Mouse (Mus musculus) ovary, adult 18-20 months (tissue): ENCODE results near the gene Fam136a.
"Not testable (repeated sequence)": the region's sequence is repeated elsewhere in the genome, so short reads cannot be mapped to it uniquely, and the experiment has no call there.

Experiments used
- DNase-seq: peaks from one replicate; pipeline ENCODE4 v3.0.0; 2022; ENCODE audit warnings: low spot score, mixed read lengths

Fam136a gene

DNA sequence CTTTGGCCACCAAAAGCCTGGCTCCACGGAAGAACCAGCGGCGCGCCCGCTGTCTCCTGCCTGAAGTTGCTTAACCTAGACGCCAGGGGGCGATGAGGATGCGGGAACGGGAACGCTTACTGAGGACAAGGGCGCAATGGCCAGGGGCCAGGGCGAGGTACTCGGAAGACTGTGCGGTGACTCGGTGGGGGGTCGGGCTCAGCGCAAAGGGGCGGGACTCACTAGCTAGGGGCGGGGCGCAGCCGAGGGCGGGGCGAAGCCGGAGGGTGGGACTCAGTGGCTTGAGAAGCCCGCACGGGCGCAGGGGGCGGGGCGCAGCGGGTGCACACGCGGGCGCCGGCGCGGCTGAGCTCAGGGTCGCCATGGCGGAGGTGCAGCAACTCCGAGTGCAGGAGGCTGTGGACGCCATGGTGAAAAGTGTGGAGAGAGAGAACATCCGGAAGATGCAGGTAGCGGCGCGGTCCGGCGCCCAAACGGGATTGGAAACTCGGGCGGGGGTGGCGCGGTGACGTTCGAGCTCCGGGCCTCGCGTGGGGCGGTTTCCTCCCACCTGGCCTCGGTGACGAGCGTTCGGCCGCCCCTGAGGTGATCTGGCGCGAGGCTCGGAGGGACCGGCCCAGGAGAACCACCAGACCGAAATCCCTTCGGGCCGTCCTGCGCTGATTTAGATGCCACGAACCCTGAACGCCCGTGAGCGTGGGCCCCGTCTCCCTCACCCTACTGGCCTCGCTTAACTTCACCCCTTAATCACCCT, at the start of gene Fam136a:
TSS of gene Fam136a (plus strand) at position 276 of the 754 bp plus-strand sequence.
- DNase-seq, result peak; percentile 95

DNA sequence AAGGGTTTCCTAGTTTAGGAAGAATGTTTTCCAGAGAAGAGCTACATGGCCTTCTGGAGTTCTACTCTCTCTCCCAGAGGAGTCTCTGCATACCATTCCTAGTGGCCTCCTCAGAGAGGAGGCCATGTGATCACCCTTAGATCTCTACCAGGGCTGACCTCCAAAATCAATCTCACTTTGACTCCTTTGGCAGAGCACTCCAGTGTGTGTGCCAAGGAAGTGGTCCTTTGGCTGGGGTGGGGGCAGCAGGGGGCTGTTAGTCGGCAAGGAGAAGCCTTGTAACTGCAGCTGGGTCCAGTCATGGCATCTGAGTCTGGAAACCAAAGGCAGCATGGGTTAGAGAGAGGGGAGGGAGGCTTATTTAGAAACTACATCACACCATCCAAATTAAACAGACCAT, 48.4 kb upstream of the Fam136a start:
- DNase-seq, result no peak

DNA sequence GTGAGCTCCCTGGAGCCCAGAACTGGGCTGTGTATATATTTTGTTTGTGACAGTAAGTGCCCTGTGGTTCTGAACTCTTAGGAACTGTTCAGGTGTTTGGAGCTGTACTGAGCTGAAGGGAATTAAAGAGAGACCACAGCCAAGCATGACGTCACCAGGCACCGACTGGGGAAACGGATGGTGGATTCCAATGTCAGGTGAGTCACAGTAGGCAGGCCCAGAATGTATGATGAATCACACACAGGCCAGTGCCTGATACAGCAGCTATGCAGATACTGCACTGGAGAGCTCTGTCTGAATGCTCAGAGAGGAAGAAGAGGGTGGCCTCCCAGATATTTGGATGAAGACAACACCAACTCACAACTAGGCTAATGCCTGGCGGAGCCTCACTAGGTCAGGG, 46.6 kb upstream of the Fam136a start:
- peak; percentile 18 for DNase-seq

DNA sequence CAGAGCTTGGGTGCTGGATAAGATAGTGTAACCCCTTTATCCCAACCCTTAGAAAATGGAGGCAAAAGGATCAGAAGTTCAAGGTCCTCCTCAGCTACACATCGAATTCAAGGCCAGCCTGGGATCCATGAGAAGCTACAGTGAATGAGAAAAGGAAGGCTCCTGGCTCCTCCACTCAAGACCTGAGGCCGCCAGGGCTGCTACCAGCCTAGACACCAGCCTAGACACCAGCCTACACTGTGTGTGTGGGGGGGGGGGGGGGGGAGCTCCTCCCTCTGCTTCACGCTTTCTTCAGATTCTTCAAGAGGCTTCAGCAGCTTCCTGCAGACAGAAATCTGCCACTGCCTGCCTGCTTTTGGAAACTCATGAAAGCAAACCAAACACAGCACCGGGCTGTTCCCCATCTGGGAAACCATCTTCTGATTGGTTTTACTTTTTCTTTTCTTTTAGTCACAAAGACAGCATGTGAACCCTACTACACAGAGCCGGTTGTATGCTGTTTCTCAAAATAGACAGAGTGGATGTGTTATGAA, 43.3 kb upstream of the Fam136a start:
- DNase-seq, result no peak

DNA sequence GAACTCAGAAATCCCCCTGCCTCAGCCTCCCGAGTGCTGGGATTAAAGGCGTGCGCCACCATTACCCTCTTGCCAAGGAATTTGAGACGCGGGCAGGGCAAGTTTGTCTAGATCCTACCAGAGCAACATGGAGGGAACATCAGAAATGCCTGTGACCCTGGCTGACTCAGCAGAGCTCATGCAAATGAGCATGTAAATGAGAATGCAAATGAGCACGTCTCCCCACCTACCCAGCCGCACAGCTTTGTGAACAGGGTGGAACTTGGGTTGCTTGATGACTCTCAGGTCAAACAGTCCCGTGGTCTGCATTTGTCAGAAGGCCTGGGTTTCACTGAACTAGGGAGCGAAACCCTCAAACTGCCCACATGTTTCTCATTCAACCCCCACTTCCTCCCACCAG, 42.5 kb upstream of the Fam136a start:
- DNase-seq, result no peak

DNA sequence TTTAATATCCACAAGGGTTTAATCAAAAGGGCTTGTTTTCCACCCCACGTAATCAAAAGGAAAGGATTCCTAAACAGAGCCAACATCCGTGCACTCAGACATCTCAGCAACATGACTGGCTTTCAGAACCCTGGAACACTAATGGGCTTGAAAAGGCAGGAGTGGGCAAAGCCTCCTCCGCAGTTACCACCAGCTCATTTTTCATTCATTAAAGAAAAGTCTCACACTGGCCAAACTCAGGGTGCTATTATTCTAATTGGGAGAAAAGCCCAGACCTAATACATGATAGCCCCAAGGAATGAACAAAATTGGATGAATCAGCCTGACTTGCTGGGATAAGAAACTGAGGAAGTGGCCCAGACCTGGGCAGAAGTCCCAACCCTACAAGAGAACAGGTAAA, 41.0 kb upstream of the Fam136a start:
- DNase-seq, result no peak

DNA sequence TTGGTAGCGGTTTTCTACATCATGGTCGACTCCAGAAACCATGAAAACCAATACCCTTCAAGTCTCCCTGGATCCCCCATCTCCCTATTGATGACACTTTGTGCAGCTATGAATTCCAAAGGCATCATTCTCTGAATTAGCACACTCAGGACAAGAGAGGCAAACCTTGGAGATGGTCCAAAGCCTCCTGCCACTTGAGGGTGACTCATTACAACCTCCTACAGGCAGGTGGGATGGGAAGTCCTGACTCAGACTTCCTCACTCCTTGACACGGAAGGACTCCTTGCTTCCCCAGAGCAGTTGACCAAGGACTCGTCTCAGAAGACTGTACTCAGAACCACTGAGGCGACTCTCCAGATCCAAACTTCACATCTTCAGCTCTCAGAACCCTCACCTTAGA, 39.8 kb upstream of the Fam136a start:
- no peak for DNase-seq

DNA sequence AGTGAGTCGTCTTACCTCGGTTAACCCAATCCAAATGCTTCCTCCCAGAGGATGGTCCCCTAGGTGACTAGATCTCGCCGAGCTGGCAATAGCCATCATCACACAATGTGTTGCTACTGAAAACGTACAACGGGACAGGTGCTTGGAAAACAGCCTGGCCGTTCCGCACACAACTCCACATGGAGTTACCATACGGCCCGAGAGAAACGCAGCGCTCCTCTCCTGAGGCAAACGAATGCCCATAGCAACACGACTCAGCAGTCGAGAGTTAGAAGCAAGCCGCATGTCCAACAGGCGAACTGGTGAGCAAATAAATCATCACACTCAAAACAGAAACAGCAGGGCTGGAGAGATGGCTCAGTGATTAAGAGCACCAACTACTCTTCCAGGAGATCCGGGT, 38.6 kb upstream of the Fam136a start:
- no peak for DNase-seq

DNA sequence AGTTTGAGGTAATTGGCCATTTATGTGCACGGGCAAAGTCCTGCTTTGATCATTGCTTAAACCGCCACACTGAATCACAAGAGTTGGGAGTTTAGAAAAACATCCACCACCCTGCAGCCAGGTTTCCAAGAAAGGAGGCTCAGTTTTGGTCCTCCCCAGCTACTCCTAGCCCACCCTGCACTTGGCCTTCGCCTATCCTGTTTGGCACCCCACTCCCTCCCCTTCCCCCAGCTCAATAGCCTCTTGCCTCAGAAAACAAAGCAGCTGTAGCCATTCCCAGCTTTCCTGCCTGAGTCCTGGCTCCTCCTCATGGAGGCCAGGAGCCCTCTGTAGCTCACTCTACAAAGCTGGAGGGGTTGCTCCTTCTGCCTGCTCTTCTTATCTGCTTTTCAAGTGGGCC, 37.1 kb upstream of the Fam136a start:
- no peak for DNase-seq

DNA sequence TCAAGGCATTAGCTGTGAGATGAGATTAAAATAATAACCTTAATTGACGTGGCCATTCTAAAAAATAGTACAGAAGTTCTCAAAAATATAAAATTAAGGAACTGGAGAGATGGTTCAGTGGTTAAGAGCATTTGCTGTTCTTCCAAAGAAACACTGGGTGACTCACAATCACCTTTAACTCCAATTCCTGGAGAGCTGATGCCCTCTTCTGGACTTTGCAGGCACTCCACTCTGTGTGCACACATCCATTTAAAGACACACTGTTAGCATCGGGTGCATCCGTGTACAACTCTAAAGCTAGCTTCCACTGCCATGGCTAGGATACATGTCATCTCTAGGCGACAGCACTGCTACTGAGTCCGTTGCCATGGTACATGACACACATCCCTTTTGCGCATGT, 35.5 kb upstream of the Fam136a start:
- no peak for DNase-seq

DNA sequence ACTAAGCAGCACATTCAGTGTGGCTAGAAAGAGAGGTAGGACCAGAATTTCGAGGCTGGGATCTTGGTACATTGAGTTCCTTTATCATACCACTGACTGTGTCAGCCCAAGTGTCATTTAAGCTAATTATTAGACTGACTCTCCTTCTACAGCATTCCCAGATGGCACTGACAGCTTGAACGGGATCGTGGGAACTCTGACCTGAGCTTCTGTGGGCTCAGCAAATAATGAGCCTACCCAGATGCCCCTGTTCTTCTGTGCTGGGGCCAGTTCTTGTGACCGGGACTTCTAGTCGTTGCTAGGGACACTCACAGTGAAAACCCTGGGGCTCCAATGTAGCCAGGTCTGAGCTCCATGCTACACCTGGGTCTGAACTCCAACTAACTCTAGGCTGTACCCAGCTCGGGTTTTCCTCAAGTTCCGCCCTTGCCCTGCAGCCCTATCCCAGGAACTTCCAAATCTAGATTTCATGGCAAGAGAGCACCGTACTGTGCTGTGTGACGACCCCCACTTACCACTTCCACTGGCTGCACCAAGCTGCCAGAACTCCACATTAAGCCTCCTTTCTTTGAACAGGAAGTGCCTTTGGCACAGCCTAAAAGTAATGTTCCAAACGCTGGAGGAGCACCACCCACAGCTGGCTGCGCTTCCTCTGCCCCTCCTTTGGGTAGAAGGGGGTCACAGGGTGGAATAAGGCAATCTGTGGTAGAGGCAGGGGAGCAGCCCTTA, 30.2 kb upstream of the Fam136a start:
- no peak for DNase-seq

DNA sequence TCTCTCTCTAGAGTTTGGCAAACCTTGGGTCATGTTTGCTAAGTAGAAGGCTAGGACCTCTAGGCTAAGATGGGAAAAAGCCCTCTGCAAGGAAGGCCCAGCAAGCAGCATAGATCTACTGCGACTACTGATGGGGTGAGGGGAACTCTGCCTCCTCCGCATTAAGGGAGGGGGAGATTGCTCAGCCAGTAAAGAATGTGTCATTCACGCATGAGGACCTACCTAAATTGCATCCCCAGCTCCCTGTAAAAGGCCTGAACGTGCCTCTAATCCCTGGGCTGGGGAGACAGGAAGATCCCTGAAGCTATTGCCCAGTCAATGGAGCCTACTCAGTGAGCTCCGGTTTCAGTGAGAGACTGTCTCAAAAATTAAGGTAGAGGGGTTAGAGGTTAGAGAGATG, 29.6 kb upstream of the Fam136a start:
- DNase-seq, result no peak

DNA sequence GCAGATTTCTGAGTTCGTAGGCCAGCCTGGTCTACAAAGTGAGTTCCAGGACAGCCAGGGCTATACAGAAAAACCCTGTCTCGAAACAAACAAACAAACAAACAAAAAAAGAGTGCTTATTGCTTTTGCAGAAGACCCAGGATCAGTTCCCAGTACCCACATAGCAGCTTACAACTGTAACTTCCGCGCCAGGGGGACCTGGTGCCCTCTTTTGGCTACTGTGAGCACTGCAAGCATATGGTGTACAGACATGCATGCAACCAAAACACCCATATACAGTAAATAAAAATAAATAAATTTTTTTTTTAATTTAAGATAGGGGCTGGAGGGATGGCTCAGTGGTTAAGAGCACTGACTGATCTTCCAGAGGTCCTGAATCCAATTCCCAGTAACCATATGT, 29.1 kb upstream of the Fam136a start:
- DNase-seq, result not testable (repeated sequence)

DNA sequence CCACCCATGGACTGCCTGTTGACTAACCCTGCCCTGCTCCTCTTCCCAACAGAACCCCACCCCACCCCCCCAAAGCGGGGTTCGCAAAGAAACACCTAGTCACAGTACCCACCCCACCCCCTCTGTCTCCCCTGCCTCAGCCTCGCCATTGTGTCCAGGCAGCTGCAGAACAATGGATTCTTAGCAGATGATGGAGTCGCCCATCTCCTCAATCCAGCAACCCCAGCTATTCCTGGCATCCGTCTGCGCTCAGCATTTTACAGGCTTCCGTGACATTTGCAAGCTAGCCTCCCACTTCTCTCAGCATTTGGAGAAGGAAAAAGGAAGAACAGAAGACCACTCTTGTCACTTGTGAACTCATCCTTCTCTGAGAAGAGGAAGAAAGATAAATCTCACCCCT, 21.8 kb upstream of the Fam136a start:
- no peak for DNase-seq

DNA sequence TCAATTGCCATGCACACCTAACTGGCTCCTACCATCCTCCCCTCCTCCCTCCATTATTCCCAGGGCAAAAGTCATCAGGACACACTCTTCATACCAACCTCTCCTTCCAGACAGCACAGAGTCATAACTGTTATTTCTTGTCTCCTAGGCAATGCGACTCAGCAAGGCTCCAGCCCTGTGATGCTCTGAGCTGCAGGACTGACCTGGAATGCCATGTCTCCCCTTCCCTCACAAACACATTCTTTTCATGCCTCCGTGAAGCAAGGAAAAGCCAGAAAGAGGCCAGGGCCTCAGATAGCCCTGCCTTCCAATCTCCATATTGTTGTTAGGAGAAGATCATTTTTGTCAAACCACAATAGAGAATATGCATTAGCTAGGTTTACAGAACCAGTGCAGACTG, 19.4 kb upstream of the Fam136a start:
- no peak for DNase-seq

DNA sequence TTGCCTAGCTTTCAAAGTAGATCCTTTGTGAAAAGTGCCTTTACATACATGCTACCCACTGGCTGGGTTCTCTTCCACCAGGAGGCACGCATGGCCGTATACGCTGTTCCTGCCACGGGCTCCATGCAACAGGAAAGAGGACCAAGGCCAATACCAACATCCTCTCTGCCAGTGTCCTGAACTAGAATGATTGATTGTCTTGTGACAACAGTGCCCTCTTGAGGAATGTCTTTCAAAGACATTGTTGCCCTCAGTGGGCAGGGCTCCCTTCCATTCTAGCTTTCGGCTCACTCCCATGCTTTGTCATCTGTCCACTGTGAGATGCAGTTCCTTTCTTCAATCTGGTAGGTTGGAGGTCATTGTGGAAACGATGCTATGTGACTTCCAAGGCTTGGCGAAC, 16.2 kb upstream of the Fam136a start:
- DNase-seq, result no peak

DNA sequence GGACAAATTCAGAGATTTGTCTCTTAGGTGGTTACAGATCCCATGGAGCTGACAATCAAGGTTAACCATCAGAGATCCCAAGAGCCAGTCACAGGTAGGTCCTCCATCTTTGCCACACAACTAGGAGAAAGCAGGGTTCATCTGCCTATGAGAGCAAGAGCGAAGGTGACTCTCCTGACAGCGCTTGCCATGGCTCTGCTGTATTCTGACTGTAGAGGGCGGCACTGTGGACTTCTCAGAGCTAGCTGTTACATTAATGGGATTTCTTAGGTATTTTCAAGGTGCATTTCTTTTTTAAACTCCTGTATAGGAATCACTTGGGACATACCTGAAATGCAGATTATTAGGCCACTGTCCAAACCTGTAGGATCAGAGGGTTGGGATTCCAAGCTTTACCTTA, 10.5 kb upstream of the Fam136a start:
- DNase-seq, result no peak

DNA sequence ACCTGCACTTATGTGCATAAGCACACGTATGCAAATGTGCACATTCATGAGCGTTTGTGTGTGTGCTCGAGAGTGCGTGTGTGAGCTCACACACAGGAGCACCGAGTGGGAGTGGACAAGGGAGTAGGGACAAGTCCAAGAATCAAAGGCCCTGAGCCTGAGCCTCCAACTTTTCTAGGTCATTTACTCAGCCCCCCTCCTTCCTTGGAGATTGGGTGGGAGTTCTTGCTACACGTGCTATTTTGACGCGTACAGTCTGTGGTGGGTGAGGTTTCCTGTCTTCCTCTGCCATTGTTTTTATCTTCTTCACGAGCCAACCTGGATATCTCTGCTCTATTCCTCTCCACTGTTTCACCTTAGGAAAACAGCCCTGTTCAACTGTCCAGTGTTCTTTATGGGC, 8.5 kb upstream of the Fam136a start:
- no peak for DNase-seq

DNA sequence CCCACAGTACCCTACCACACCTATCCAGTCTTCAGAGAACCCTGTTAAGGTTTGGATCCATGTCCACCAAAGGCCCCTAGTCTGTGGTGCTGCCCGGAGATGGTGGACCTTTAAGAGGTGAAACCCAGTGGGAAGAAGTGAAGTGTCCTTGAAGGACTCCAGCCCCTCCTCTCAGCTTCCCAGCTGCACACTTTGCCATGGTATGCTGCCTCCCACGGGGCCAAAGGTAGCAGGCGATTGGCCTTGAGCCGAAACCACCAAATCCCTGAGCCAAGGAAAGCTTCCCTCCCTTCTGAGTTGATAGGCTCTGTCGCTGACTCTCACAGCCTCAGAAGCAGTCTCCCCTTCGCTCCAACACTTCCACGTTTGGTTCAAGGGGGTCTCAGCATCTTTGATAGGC, 4.8 kb upstream of the Fam136a start:
- peak; percentile 71 for DNase-seq

DNA sequence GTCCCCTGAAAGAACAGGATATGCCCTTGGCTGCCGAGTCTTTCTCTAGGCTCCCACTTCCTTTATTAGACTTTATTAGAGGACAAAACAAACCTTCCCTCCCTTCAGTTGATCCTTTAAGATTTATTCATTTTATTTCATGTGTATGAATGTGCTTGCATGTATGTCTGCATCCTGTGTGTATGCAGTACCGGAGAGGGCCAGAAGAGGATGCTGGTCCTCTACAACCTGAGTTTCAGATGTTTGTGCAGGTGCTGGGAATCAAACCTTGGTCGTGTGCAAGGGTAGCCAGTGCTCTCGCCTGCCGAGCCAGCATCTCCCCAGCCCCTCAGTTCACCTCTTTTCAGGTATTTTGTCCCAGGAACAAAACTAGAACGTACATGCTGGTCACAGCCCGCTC, 4.1 kb upstream of the Fam136a start:
- DNase-seq, result no peak

DNA sequence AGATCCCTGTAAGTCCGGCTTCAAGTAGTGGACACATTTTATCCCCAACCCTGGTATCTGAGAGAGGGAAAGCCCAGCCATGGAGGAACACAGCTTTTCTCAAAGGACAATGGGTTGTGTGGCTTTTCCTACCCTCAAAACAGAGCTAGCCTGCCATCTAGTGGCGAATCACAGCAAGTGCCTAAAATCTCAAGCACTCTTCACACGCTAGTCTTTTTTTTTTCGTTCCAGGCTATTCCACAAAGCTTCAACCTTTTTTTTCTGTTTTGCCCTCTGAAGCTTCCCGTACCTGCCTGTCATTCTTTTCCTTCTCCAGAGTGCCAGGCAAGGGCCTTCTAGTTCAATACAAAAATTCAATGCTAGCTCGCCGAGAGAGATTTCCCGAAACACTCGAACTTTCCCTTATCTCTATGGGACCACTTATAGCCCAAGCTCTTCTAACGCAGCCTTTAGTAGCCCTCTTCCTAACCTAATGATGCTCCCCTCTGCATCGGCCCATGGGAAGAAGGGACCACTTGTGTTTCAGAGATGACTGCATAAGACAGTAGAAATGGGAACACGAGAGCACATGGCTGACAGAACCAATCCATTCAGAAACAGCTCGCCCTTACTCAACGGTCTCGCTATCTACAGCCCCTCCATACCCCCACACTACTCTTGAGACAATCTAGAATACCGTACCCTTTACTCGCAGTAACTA, 854 bp upstream of the Fam136a start:
- peak; percentile 58 for DNase-seq

DNA sequence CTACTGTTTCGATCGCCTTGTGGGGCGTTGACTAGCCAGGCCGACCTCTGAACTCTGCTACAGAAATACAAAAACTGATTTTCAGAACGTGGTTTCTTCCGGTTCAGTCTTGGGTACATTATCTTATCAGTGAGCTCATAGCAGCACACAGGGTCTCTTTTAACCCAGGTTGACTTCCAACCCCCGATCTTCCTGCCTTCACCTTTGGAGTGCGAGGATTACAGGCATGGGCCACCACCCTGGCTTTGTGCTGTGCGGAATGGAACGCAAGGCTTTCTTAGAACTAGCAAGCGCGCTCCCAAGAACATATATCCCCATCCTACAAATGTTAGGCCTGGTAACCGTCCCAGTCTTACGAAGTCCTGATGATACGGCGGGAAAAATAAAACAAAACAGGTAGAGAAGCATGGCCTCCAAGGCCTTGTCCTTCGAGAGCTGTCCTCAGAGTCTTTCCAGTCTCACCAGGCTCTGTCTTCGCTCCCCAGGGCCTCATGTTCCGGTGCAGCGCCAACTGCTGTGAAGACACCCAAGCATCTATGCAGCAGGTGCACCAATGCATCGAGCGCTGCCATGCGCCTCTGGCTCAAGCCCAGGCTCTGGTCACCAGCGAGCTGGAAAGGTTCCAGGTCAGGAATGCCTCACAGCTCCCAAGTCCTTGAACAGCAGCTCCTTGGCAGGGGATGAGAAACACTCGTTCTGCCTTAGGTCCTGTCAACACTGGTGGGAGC, 843 bp downstream of the Fam136a start:
- peak; percentile 65 for DNase-seq
